In genomic region chr9:62513492-62514133, GRCm38 (mm10) we compare ENCODE assay signal across 8 mouse cellular contexts. TPM values are rescaled to one million over a fixed set of nuclear protein-coding genes. Genes with fewer than 3 reads are reported as not detected.
DNase-seq lines count a peak whose midpoint lies in the region; ATAC-seq and TF ChIP-seq lines count a peak whose summit lies in the region.

No protein-coding gene starts in this region.

- no peak overlapping the region for H3K4me3 ChIP-seq in heart, embryonic 10.5 days
- no peak overlapping the region for H3K4me3 ChIP-seq in brown adipose tissue, adult 24 weeks (ENCODE audit: insufficient read depth, low read depth, low read length)
- no peak overlapping the region for H3K4me3 ChIP-seq in hindbrain, postnatal 0 days (ENCODE audit: low read length)

- H3K9me3 ChIP-seq in heart, embryonic 10.5 days: no peaks in the 10 kb centered on the region
- no peaks in the 10 kb centered on the region for H3K9me3 ChIP-seq in hindbrain, postnatal 0 days (ENCODE audit: low read length)

- no peaks in the 10 kb centered on the region for H3K27me3 ChIP-seq in heart, embryonic 10.5 days (ENCODE audit: insufficient read depth, poor library complexity, severe bottlenecking)
- H3K27me3 ChIP-seq in hindbrain, postnatal 0 days (ENCODE audit: insufficient read depth, low read length): no peaks in the 10 kb centered on the region

- ATAC-seq in hindbrain, postnatal 0 days: no peak
- ATAC-seq in erythroid progenitor cell, adult 5-6 weeks (replicated peaks; ENCODE audit: low FRiP score, poor library complexity, severe bottlenecking): no peak
- ATAC-seq in monocyte, adult 5-6 weeks (replicated peaks; ENCODE audit: insufficient number of reproducible peaks, low FRiP score, low TSS enrichment, poor library complexity, severe bottlenecking): no peak

- H3K4me2 ChIP-seq in hindbrain, postnatal 0 days (ENCODE audit: low read depth, low read length): no peak overlapping the region

- no peak overlapping the region for H3K9ac ChIP-seq in hindbrain, postnatal 0 days (replicated peaks; ENCODE audit: low read length)

- no peaks in the 10 kb centered on the region for H3K36me3 ChIP-seq in heart, embryonic 10.5 days
- no peaks in the 10 kb centered on the region for H3K36me3 ChIP-seq in hindbrain, postnatal 0 days (ENCODE audit: insufficient read depth, low read length)

- H3K27ac ChIP-seq in heart, embryonic 10.5 days: no peak overlapping the region
- peak overlapping the region; percentile 24 for H3K27ac ChIP-seq in brown adipose tissue, adult 24 weeks (replicated peaks; ENCODE audit: low read depth, low read length)
- peak overlapping the region; percentile 65 for H3K27ac ChIP-seq in hindbrain, postnatal 0 days

- H3K4me1 ChIP-seq in heart, embryonic 10.5 days: peaks cover 28% of the 10 kb centered on the region
- peaks cover 24% of the 10 kb centered on the region for H3K4me1 ChIP-seq in brown adipose tissue, adult 24 weeks (ENCODE audit: control insufficient read depth, insufficient read depth, insufficient read length, low read length)
- H3K4me1 ChIP-seq in hindbrain, postnatal 0 days (ENCODE audit: insufficient read depth, low read length): peaks cover 25% of the 10 kb centered on the region

- peak; percentile 76 for DNase-seq in heart, adult 8-10 months (ENCODE audit: low spot score)
- no peak for DNase-seq in heart, embryonic 10.5 days (ENCODE audit: low spot score)
- DNase-seq in hindbrain, postnatal 0 days (ENCODE audit: low spot score): peak; percentile 63
- DNase-seq in lung, postnatal 36 days: peak; percentile 67
- DNase-seq in thymus, postnatal 0 days (ENCODE audit: low spot score): no peak

- no peak for TF ChIP-seq CTCF in hindbrain, postnatal 0 days (IDR thresholded peaks at IDR 0.05; ENCODE audit: low read depth)

- WGBS in heart, embryonic 10.5 days: 80% methylated on average over 10 of the region's 10 CpGs
- WGBS in hindbrain, postnatal 0 days: 34% methylated on average over 10 of the region's 10 CpGs

RNA-seq across cellular contexts. Expression of gene Coro2b, which starts 23.2 kb away (rescaled TPM):
- total RNA-seq in heart, adult 8-10 months (2022): 10 to 100 TPM in 2 of 4 experiments, 1 to 10 TPM in 2; 8.6 to 12.9 (median 10.1) TPM
- 6.0 and 6.3 TPM in 2 replicates for polyA plus RNA-seq in heart, embryonic 10.5 days (2016; fragmentation: Nextera tagmentation; extraction: Ambion mirVana)
- polyA plus RNA-seq in brown adipose tissue, adult 24 weeks (2012; ENCODE audit: insufficient read depth, insufficient read length, missing spikeins): 6.1 TPM in 2 replicates
- total RNA-seq in hindbrain, postnatal 0 days (2014; rRNA removed): 42.6 and 47.2 TPM in 2 replicates
- polyA plus RNA-seq in hindbrain, postnatal 0 days (2015; fragmentation: Nextera tagmentation; extraction: Ambion mirVana): 24.7 and 25.0 TPM in 2 replicates
- not detected in 2 replicates for total RNA-seq in erythroid progenitor cell, adult 5-6 weeks (2015; ENCODE audit: low replicate concordance)
- total RNA-seq in erythroid progenitor cell, adult 5-6 weeks (2017; ENCODE audit: low replicate concordance): 0.13 TPM in 1 of 2 replicates, not detected in the other
- 0.49 TPM in 1 of 3 replicates, not detected in the others for total RNA-seq in monocyte, adult 5-6 weeks (2017)
- 3.1 and 3.4 TPM in 2 replicates for polyA plus RNA-seq in thymus, postnatal 0 days (2015; fragmentation: Nextera tagmentation; extraction: Ambion mirVana)

Comparison
In these comparisons a context has a peak if more than half of its experiments do, and no peak if none do; other contexts are left out.
1. DNase-seq: peak in heart, adult 8-10 months (single experiment), hindbrain, postnatal 0 days (single experiment) and lung, postnatal 36 days (single experiment); none in heart, embryonic 10.5 days (single experiment) and thymus, postnatal 0 days (single experiment).